Mouse (Mus musculus) urinary bladder, postnatal 25 days (tissue): ENCODE data around the gene Meis2.
A peak's percentile ranks its signal among the peaks of the same experiment; 100 is the strongest.

Experiments used
- DNase-seq: peaks from one replicate; pipeline ENCODE4 v3.0.0; 2022; ENCODE audit warnings: low spot score

Meis2 gene

DNA sequence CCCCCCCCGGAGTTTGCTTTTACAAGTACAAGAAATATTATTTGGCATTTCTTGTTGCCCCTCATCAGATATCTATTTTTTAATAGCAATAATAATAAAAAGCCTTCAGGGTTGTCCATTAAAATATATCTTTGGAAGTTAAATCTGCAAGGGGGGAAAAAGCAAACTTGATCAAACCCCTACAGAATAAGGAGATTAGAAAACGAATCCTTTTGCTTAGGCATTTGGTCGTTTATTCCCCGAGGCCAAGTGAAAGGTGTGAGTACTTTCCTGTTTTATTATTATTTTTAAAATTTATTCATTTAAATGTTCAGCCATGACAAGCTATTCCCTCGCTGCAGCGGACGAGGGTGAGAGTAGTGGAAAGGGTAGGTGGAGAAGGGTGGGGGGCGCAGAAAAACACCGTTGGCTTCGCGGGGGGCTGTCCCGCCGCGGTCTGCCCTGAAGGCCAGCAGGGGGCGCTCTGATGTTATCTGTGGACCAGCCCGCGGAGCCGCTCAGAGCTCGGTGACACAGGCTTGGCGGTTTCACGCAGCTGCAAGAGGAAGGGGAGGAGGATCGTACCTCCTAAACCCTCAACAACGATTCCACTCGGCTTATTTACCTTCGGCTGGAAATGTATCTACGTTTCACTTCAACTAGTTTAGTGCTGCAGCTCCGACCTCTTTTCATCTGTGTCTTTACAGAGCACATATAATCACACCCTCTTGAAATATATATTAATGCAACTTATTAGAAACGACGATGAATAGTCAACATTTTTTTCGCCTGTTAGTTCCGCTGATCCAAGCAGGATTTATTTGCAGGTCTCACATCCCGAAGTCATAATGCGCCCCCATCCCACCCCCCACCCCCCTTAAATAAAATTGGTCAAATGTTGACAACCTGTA, 209.9 kb downstream of the Meis2 start:
- peak; percentile 89 for DNase-seq

DNA sequence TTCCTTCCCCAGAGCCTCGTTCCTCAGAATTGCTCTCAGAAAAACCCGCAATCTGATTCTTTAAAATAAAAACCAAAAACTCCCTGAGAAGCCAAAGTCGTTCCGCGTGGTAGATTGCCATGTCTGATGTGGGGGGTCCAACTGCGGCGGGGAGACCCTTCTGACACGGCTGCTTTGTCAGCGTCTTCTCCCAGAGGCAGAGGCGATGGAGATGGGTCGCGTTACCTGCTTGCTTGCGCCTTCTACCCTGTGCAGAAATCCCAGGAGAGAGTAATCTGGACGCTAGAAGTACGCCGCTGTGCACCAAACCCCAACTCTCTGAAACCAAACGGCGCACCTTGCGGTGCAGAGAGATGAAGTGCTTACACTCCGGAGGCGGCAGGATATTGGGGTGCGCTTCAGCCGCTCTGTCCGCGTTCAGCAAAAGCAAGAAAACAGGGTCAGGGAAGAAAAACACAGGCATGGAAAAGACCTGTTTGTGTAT, 210.8 kb downstream of the Meis2 start:
- DNase-seq: no peak

DNA sequence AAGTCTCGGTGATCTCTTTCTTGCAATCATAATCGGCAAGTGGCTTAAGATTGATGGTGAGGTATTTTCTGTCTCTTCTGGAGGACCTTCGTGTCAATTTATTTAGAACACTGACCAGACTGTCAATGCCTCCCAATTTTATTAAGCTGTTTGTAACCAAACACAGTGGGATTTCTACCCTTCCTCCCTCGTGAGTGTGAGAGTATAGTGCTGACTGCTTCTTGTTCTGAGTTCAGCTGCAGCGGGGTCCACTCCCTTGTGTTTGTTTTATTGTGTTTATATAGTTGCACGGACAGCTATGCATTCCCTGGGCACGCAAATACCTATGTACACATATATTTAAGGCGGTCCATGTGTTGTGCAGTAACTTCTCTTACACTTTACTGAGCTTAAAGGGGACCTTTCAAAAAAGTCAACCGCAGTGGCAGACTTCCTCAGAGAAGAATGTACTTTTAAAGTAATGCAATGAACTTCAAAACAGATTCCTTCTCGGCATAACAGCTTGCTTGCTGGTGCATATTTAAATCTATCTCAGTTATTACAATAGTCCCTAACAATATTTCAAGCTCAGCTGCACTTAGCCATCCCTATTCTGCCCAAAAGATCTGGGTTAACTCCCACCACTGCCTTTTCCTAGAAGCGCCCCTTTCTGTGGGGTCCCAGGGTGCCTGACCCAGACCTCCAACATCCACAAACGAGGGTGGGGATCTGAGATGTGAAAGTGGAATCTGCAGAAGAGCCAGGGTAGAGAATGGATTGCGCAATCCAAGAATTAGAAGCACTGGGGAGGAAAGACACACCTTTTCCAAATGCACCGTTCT, 211.4 kb downstream of the Meis2 start:
- no peak for DNase-seq

DNA sequence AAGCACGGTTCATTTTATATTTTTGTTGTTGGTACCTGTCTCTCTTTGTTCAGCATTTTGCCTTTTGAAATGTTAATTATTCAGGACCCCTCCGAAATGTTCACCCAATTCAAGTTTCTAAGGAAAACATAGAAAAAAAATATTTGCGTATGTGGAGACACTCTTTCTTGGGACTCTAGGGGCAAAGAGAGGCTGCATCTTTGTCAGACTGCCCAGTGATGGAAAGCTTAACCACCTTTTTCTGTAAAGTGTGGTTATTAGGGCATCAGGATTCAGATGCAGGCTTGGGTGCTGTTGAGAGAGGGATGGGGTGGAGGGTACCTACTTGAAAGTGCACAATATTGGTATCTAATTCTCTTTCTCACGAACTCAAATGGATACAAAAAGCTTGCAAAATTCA, 212.4 kb downstream of the Meis2 start:
- DNase-seq: no peak

DNA sequence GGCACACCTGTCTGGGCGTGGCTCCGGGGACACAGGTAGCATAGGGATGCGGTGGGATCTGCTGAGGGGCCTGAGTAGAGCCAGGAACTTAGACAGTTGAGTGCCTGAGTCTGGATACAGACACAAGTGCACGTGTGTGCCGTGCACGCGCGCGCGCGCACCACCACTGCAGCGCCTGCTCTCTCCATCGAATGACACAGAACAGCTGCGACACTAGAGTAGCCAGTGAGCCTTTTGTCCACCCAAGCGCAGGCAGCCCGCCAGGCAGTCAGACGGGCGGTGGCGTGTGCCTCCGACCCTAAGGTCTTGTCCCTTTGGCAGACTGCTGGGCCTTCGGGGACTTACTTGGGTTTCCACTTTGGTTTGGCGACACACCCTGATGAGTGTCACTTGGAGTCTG, 213.0 kb downstream of the Meis2 start:
- no peak for DNase-seq

DNA sequence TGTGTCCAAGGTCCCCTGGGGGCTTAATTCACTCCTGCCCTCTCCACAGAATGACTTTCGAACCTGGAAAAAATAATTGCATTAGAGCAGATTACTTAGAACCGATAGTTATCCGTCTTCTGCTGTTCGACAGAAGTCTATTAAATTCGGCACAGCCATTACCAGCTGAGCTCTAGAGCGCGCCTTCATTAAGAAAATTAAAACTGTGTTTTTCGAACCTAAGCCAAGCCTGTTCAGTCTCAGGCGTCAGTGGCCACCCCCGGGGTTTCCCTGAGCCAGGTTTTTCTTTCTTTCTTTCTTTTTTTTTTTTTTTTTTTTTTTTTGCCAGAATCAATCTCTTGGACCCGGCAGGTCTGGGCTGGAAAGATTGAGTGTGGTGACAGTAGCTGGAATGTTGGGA, 213.5 kb downstream of the Meis2 start:
- DNase-seq: no peak

DNA sequence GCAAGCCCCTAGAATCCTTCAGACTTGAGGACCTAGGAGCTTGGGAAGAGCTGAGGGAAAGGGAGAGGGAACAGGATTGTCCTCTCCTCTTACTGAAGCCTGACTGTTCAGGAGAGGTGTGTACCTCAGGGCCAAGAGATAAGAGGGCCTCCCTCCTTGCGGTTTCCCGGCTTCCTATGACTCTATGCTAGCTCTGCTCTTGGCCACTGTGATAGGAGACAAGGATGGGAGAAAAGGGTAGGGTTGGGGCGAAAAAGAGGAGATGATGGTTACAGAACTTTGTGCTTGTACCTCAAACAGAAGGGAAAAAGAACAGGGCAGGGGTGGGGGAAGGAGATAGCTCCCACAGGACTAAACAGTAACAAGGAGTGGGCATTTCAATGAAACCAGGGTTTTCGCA, 214.7 kb downstream of the Meis2 start:
- no peak for DNase-seq

DNA sequence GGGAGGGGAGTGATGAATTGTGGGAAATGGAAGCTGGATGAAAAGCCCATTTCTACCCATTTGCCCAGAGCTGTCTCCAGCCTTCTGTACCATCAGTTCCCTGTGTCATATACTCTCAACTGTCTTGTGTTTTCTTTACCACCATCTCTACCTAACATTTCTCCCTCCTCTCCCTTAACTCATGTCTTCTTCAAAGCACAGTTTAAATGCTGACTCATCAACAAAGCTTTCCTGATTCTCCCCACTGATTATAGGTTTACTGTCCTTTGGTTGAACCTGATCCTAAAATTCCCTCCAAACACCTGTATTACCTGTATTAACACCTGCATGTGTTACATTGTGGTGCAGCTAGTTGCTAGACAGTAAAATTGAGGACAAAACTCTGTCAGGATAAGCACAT, 222.8 kb downstream of the Meis2 start:
- DNase-seq: no peak

DNA sequence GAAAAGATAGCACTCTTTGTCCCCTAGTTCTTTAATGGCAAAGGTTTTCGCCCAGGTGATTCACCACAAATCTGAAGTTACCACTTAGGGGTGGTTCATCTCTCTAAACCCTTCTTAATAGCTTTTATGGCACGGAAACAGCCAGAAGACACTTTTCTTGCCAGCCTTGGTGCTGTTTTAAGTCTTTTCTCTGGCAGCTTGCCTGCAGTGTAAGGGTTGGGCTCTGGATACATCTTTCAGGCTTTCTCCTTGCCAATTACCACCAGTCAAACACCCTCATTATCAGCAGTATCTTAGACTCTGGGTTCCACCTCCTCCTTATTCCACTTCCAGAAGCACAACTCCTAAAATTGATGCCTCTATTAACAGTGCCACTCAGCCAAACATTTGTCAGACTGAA, 229.6 kb downstream of the Meis2 start:
- no peak for DNase-seq

DNA sequence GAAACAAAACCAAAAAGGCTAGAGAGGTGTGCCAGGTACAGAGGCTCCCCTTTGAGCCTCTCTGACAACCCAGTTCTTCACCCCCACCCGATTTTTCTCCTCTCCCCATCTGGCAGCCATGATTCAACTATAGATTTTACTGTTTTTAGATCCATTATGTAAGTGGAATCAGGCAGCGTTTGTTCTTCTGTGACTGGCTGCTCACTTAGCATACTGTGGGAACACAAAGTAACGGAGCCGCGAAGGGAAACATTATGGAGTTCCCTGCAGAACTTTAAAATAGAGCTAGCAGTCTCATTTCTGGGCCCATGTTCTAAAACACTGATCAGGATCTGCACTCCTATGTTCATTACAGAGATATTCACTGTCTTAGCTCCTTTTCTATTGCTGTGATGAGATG, 243.3 kb downstream of the Meis2 start:
- no peak for DNase-seq

DNA sequence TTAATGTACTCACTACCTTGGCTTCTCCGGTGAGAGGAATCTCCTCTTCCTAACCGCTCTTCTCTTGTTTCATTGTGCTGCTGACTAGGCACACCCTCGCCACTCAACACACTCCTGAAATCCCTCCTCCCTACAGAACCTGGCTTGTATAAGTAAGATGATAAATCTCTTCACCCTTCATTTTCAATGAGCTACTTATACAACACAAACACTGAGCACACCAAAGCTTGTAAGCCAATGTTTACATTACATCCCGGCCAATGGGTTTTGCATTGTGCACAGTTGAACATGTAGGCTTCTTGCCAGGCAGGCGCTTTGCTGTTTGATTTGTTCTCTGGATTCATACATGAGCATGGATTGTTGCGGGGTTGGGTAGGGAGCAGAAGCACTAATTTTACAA, 247.7 kb downstream of the Meis2 start:
- no peak for DNase-seq

DNA sequence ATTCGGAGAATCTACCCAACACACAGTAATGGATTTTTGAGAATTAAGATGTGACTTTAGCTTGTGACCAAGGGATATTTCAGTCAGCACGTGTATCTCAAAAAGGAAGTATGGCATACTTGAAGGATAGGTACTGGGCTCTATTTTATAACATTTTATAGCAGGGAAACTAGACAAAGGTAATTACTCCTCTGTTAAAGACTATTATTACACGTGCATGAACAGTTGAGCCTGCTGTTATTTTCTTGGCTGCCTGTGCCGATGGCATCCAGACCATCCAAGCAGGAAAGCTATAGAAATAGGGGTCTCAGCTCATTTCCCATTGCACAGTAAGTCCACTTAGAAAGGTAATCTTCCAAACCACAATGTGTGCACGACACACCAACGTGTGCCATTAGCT, 251.9 kb downstream of the Meis2 start:
- no peak for DNase-seq

DNA sequence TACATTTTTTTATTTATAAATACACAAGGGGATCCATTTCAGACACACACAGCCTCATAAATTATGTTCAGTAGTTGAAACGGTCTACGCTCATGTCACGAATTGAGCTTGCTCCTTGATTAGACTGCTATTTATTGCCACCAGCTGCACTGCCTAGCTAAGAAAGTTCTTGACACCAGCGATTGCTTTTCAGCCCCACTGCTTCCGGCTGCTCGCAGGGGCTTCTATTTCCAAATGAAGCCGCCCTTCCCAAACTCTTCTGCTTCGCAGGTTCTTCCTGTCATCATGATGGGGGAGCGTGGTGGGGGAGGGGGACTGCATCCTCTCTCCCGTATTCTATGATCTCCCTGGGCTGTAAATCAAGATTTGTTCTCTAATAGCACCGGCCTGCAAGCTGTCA, 252.3 kb downstream of the Meis2 start:
- DNase-seq: no peak
